Mouse (Mus musculus) right cerebral cortex, adult 18-20 months (tissue): ENCODE measurements around the gene Fgg.

Source experiments
- DNase-seq: peaks from one replicate; pipeline ENCODE4 v3.0.0; 2022; ENCODE audit warnings: mixed read lengths

Gene Fgg

GRCm38 (mm10) chr3:83027546-83028251, 20.2 kb downstream of the Fgg start:
- no peak for DNase-seq

GRCm38 (mm10) chr3:83030331-83030730, 22.8 kb downstream of the Fgg start:
- no peak for DNase-seq

- no peak for DNase-seq
These were observed 25.3 kb downstream of the Fgg start for GRCm38 (mm10) chr3:83032746-83033308.

GRCm38 (mm10) chr3:83033801-83034200, 26.3 kb downstream of the Fgg start:
- no peak for DNase-seq

GRCm38 (mm10) chr3:83038865-83039264, 31.3 kb downstream of the Fgg start:
- DNase-seq, result no peak

GRCm38 (mm10) chr3:83039666-83040065, 32.1 kb downstream of the Fgg start:
- DNase-seq, result no peak

- DNase-seq, result no peak
These were observed 34.9 kb downstream of the Fgg start for GRCm38 (mm10) chr3:83042451-83042850.

- DNase-seq, result no peak
These were observed 39.1 kb downstream of the Fgg start for GRCm38 (mm10) chr3:83046649-83047048.

GRCm38 (mm10) chr3:83049680-83050079, 42.2 kb downstream of the Fgg start, which contains the start of gene Fgb:
Gene Fgb (minus strand): TSS chr3:83049863.
- no peak for DNase-seq

GRCm38 (mm10) chr3:83050661-83051060, 43.1 kb downstream of the Fgg start:
- DNase-seq, result no peak

- no peak for DNase-seq
These were observed 44.6 kb downstream of the Fgg start for GRCm38 (mm10) chr3:83052102-83052501.

- DNase-seq, result no peak
These were observed 45.6 kb downstream of the Fgg start for GRCm38 (mm10) chr3:83053126-83053525.

GRCm38 (mm10) chr3:83053758-83054157, 46.2 kb downstream of the Fgg start:
- DNase-seq, result peak; percentile 8

- DNase-seq, result no peak
These were observed 47.2 kb downstream of the Fgg start for GRCm38 (mm10) chr3:83054759-83055158.

GRCm38 (mm10) chr3:83055281-83056038, 47.9 kb downstream of the Fgg start, which contains the start of gene Plrg1:
Gene Plrg1 (plus strand): TSS chr3:83055522.
- DNase-seq, result peak; percentile 98

- no peak for DNase-seq
These were observed 49.5 kb downstream of the Fgg start for GRCm38 (mm10) chr3:83057046-83057445.
